Mouse (Mus musculus): ENCODE results near the gene Lipt1. TPM values are rescaled to one million over a fixed set of nuclear protein-coding genes. Genes with fewer than 3 reads are reported as not detected.

Gene Lipt1
- 10 to 100 TPM in 1 of 2 experiments, 1 to 10 TPM in 1; 10.0 to 15.8 TPM for total RNA-seq (2021)
- long read RNA-seq, experiment 1, transcript Lipt1-201 (2 exons, 1,485 nt), result major isoform, 9 of 12 reads
- long read RNA-seq, experiment 1, partial matches to known transcripts, result 0 of 12 reads
- long read RNA-seq, experiment 1, other reads (novel, unspliced or antisense), result 1 of 12 reads
- long read RNA-seq, experiment 2, transcript Lipt1-201 (2 exons, 1,485 nt), result major isoform, 8 of 16 reads
- long read RNA-seq, experiment 2, partial matches to known transcripts, result 2 of 16 reads
- long read RNA-seq, experiment 2, other reads (novel, unspliced or antisense), result 3 of 16 reads

DNA sequence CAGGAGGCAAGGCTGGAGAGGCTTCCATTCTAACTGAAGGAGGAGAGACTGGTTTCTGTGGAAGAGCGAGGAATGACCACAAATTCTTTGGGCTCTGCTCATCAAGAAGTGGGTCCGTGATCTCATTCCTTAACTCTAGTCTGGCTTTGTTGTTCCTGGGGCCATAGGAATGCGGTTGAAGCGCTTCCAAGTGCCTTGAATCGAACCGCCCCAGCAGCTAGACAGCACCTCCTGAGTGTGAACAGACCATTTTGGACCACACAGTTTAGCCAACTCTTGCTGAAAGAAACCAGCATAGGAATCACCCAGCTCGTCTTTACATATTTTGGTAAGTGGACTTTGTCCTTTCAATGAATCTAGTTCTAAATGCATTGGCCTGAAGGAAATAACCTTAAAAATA lies at the start of gene Lipt1:
Gene Lipt1 (plus strand): TSS at position 35 of the 400 bp plus-strand sequence.
- no peak for DNase-seq (ENCODE audit: low spot score in 2 of 2)

DNA sequence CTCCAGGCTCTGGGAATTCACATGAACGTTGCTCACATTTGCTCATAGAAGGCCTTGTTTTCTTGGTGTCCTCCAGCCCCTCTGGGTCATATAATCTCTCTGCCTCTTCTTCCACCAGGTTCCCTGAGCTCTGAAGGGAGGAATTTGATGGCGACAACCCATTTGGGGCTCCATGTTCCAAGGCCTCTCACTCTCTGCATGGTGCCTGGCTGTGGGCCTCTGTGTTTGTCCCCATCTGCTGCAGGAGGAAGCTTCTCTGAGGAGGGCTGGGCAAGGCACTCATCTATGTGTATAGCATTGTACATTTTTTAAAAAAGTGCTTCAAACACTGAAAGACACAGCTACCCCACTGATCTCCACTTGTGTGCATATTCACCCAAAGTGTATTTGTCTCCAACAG lies 39.9 kb upstream of the Lipt1 start:
- DNase-seq (ENCODE audit: low spot score in 2 of 2), result no peak

DNA sequence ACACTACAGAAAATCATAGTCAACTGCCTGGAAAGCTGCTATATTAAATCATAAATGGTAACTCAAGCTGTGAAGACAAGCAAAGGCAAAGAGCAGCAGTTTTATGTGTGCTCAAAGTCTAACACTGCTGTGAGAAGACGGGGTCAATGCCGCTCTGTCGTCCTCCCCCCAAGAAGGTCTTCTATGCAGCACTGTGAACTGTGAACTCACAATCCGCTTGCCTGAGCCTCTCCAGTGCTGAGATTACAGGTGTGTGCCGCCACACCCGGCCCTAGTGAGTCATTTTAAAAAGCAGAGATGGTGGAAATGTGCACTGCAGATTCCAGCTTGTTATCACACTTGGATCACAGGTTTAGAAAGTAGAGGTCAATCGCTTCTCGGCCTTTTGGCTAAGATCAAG lies 24.7 kb upstream of the Lipt1 start:
- DNase-seq (ENCODE audit: low spot score in 2 of 2), result no peak

DNA sequence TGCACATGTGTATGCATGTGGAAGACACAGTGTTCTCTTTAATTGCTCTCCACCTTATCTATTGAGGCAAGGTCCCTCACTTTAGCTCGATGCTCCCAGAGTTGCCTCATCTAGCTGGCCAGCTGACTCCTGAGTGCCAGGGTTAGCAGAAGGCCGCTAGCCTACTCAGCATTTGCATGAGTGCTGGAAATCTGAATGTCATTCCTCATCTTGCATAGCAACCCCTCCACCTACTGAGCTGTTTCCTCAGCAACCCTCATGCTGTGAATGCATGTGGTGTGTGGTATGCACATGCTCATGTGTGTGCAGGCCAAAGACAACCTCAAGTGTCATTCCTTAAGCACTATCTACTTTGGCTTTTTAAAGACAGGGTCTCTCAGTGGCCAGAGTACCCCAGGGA lies 20.8 kb upstream of the Lipt1 start:
- no peak for DNase-seq (ENCODE audit: low spot score in 2 of 2)

DNA sequence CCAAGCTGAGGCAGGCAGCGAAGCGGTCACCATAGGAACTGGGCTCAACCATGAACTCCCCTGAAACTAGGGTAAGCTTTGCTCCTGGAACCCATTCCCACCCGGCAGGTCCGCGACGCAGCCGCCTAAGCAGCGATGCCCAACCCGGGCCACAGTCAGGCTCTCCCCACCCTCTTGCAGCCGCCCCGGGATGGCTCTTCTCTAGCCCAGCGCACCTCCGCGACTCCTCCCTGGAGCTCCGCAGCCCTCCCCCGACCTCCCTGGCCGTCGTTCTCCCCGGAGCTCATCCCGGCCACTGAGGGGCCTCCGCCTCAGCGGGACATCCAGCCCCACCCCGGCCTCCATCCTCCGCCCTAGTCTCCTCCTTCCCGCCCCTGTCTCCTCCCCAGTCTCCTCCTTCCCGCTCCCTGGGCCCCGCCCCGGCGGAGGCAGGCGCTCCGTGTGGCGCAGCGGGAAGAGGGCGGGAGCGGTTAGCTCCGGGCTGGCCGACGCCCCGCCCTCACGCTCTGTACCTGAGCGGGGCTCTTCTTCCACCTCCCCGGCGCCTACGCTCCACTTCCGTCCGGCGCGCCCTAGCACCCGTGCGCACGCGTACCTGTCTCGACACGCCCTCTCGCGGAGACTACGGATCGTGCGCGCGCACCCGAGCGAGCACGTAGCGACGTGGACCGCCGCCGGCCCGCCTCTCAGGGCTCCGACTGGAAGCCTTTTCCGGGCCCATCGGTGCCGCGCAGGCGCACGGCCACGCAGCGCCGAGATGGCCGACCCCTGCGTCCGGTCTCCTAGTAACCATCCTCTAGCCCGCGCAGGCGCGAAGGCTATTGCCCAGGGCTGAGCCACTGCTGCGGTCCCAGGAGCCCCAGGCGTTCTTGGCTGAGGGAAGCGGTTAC lies 6.8 kb upstream of the Lipt1 start:
- DNase-seq (ENCODE audit: low spot score in 2 of 2), result peak; percentile 98

DNA sequence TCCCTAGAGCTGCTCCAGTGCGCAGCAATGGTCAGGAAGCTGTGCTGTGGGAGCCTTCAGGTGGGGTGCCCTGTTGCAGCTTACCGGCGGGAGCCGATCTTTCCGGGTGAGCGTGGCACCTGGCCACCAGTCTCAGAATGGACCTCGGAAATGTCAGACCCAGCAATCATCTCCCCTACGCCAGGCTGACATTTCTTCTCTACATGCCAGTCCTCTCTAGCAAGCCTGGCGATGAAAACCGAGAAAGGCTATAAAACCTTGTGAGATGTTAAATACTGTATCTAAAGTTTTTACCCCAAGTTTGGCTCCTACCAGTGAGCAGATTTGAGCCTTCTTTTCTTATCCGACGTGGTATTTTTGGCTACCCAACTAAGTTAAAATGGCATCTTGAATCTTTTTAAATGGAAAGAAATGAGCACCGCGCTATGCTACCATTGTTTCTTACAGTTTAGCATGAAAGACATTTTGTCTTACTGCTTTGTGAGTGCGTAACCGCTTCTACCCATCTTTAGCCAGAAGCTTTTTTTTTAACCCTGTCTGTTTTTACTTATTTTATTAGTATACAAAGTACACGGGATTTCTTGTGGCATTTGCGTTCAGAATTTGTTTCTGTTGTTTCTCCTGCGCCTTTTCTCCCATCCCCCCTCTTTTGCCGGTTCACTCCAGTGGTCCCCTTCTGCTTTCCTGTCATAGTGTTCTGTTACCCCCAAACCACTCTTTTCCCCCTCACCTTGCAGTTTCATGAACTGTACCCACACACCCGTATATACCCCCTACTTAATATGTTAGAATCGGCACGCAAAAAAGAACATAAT lies 5.9 kb upstream of the Lipt1 start:
- no peak for DNase-seq (ENCODE audit: low spot score in 2 of 2)

DNA sequence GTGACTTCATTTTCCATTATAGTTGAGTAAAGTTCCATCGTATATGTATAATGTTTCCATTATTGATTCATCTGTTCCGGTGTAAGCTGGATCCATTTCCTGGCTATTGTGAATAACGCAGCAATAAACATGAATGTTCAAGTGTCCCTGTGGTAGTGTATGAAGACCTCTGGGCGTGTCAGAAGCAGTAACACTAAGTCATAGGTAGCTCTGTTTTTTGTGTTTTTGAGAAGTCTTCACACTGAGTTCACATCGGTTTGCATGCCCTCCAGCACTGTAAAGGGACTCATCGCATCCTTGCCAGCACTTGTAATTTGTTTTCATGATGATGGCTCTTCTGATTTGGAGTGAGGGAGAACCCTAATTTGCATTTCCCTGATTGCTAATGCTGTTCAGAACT lies 5.3 kb upstream of the Lipt1 start, which contains the start of gene Tsga10:
Gene Tsga10 (minus strand): TSS at position 144 of the 400 bp plus-strand sequence.
- DNase-seq (ENCODE audit: low spot score in 2 of 2), result no peak

DNA sequence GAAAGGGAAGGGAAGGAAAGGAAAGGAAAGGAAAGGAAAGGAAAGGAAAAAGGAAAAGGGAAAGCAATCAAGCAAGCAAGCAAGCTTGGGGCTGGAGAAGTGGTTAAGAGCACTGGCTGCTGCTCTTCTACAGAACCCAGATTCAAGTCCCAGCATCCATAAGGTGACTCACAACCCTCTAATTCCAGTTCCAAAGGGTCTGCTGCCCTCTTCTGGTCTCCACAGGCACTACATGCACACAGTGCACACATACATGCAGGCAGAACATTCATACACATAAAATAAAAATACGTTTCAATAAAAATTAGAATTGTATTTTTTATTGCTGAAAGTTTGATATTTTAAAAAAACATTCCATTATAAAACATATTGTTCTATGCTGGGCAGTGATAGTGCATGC lies 4.5 kb upstream of the Lipt1 start:
- DNase-seq (ENCODE audit: low spot score in 2 of 2), result peak; percentile 48 to 56

DNA sequence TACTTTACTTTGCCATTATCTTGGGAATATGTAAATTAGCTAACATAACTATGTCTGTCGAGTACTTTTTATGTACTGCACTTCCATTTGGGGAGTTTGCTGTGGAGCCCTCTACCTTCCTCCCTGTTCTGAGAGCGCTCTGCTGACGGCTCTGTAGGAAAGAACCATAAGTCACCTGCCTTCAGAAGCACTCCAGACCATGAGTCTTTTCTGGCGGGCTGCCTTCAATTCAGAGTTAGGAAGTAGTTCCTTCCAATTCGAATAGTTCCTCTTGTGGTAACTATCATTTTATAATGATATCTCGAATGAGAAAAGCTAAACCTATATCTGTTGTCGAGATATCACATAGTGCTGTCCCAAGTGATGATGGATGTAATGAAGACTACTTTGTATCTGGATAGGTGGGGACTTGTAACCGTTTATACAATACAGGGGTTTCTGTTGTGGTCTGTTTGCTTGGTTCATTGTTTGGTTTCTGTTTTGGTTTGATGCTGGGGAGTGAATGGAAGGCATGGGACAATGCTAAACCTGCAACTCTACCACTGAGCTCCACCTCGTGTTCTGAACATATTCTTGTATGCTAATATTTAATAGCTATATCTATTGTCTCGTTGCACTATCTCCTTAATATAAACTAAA lies 3.7 kb upstream of the Lipt1 start:
- DNase-seq (ENCODE audit: low spot score in 2 of 2), result no peak

DNA sequence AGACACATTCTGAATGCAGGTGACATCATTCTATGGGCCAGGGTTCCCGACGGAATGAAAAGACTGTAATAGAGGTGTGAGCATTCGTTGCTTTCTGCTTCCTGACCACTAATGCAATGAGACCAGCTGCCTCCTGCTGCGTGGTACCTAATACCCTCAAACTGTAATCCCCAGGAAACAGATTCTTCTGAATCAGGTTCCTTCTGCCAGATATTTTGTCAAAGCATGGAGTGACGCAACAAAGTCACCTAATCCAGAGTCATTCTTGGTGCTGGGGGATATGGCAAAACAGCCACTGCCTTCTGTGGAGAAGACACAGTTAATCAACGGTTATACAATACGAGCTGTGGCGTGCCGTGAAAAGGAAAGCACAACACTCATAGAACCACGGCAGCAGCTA lies 2.9 kb upstream of the Lipt1 start:
- DNase-seq (ENCODE audit: low spot score in 2 of 2), result no peak

DNA sequence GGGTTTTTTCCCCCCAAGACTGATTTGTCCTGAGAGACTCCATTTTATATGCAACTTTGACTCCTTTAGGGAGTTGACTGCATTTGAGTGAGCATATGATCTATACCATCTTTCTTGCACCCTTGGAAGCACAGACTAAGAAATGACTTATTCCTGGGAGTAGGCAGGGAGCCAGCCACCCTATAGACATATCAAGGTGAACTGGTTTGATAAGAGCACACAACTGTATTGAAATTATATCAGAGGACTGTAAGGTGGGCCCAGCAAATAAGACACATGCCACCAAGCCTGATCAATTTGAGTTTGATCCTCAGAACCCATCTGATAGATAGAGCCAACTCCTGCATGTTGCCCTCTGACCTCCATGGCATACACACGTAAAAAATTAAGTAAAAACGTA lies 2.2 kb upstream of the Lipt1 start:
- DNase-seq (ENCODE audit: low spot score in 2 of 2), result no peak

DNA sequence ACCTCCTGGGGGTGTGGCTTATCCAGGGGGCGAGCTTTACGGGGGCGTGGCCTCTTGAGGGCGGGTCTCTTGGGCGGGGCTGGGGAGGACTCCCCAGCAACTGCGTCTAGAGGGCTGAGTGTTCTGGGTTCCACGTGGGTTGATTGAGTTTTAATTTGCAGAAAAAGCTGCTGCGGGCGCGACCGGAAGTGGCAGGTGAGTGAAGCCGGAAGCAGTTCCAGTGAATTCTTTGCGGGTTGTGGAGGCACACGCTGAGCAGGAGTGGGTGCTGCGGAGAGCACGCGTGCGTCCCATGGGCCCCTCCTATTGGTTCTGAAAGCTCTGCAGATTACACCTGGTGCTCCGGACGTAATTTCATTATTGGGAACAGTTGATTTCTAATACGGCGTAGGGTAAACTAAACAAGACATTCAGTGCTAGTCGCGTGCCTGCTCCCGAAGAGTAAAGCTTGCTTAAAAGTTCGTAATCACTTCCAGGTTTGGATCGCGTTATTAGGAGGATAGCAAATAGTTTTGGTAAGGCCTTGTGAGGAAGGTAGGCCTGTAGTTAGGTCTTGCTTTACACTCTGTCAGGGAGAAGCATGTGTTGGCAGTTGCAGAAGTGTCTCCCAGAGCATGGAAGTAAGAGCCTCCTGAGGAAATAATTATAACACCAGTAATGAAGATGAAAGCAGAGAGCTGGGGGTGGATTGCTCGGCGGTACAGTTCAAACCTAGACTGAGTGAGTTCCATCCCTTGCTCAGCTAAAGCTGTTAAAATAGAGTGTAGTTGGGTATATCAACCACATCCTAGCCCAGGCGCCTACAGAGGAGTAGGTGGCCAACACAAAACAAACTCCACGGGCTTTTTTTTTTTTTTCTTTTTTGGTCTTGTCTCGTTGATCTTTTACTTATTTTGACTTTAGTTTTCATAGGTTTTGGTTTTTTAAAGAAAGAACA lies 861 bp downstream of the Lipt1 start:
- DNase-seq (ENCODE audit: low spot score in 2 of 2), result peak; percentile 72 to 78

DNA sequence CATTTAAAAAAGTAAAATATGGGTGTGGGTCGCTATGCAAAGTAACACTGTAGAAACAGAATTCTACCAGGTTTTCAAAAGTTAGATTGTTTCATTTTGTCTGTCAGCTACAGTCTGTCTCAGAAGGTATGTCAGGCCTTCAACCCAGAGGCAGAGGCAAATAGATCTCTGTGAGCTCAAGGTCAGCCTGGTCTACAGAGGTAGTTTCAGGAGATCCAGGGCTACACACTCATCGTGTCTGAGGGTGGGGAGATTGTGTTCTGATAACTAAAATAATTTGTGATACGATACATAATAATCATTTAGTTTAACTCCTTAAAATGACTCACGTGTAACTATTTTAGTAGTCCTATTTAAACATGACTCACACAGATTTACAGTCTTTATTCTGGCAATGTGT lies 1.6 kb downstream of the Lipt1 start:
- no peak for DNase-seq (ENCODE audit: low spot score in 2 of 2)

DNA sequence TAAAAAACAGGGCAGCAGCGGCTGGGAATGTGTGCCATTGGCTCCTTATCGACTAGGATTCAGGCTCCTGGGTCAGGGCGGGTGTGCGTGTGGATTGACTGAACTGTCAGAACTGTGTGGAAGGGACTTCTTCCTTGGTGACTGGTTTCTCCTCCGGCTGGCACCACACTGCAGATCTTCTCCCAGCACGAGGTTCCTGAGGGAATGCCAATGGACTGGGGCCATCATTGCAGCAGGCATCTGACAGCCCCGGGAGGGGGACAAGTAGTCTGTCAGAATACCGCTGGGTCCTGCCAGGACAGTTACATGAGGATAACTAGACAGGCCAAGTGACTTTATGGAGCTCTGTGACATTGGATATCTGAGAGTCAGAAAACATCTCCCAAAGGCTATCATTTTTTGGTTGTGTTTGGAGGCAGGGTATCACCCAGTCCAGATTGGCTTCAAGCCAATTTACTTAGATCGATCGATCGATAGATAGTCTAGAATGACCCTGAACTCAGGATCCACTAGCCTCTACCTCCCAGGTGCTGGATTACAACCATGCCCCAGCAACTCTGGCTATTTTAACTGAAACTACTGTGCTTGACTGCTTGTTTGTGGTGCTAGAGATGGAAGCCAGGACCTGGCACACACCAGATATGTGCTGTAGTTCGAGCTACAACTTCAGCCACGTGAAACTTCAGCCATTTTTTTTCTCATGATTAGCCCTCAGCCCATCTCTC lies 6.4 kb downstream of the Lipt1 start:
- no peak for DNase-seq (ENCODE audit: low spot score in 2 of 2)

DNA sequence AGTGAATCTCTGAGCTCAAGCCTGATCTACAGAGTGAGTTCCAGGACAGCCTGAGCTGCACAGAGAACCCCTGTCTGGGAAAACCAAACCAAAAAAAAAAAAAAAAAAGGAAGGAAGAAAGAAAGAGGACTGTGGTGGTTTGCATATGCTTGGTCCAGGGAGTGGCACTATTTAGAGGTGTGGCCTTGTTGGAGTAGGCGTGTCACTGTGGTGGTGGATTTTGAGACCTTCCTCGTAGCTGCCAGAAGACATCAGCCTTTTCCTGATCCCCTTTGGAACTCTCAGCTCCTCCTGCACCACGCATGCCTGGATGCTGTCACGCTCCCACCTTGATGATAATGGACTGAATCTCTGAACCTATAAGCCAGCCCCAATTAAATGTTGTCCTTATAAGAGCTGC lies 11.9 kb downstream of the Lipt1 start:
- DNase-seq (ENCODE audit: low spot score in 2 of 2), result no peak

DNA sequence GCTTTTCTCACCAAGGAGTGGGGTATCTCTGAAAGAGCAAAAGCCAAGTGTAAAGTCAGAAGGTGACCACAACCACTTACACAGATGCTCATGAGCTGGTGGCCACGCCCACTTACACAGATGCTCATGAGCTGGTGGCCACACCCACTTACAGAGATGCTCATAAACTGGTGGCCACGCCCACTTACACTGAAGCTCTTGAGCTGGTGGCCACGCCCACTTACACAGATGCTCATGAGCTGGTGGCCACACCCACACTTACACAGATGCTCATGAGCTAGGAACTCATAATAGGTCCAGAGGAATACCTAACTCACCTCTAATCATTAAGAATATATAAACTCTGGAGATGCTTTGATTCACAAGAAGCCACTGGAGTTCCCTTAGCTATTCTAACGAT lies 12.9 kb downstream of the Lipt1 start:
- DNase-seq (ENCODE audit: low spot score in 2 of 2), result no peak

DNA sequence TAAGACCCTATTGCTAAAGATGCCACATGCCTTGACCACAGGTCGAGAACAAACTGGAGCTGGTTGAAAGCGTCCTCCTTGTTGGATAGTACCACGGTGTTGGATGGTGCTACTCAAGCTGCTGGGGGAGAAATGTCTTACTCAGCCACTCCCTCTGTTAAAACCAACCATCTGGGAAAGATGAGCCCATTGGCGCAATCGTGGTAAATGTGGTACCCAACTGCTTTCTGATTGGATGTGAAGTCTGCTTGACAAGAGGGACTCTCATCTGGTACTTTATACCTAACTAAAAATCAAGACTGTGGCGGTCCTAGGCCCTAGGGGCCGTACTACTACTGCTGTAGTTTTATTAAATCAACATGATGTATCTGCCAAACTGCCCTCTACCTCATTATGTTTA lies 17.7 kb downstream of the Lipt1 start:
- DNase-seq (ENCODE audit: low spot score in 2 of 2), result no peak

DNA sequence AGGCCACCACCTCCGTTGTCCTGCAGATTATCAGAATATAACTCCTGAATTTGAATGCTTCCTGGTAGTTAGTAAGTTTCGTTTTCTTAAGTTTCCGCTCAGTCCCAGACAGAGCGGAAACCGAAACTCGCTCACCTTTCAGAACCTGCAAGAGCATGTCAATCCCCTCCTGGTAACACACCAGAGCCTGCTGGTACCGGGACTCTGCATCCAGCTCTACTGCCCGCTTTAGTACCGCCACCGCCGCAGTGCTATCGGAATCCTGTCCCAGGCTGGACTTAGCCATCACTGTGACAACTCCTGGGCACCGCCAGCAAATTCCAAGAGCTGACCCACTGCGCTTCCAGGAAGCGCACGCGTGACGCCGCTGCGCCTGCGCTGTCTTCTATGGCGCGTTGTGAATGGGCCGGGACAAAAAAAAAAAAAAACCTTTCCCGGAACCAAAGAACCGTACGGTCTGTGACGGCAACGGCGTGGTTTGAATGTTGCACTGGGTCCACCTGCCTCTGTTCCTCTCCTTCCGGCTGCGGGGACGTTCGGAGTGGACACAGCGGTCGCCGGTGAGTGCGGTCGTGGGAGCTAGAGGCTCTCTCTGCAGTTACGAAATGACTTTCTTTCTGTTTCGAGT lies 18.6 kb downstream of the Lipt1 start, which contains the start of the genes Mitd1 and Mrpl30:
Gene Mitd1 (minus strand): TSS at position 387 of the 628 bp plus-strand sequence.
Gene Mrpl30 (plus strand): TSS at position 453 of the 628 bp plus-strand sequence.
- peak; percentile 86 to 88 for DNase-seq (ENCODE audit: low spot score in 2 of 2)

DNA sequence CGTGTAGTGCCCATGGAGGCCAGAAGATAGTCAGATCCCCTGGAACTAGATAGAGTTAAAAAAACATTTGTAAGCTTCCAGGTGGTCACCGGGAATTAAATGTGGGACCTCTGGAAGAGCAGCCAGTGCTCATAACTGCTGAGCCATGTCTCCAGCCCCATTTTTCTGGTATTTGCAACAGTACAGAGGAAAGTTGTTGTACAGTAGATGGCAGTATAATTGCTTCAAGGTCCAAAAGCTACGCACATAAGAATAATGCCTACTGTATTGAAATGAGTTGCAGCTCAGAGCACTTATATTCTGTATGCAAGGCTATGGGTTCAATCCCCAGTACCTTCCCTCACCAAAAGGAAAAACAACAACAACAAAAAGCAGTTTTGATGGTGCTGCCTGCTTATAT lies 19.9 kb downstream of the Lipt1 start:
- DNase-seq (ENCODE audit: low spot score in 2 of 2), result no peak
